Mouse (Mus musculus) cortical plate, adult 2 months (tissue): ENCODE measurements around the gene Itga6. TPM values are rescaled to one million over a fixed set of nuclear protein-coding genes. Genes with fewer than 3 reads are reported as not detected.
A peak's percentile ranks its signal among the peaks of the same experiment; 100 is the strongest.

ENCODE experiments used
- H3K27ac ChIP-seq: fragments of 200-500 bp; 2 replicates; pipeline ENCODE4 v1.5.1; 2012; ENCODE audit warnings: low read length, control low read depth, inconsistent platforms; ENCODE audit not compliant: insufficient read depth
- H3K4me1 ChIP-seq: fragments of 200-500 bp; 2 replicates; pipeline ENCODE4 v1.6.1; 2011; ENCODE audit warnings: low read length; ENCODE audit not compliant: control insufficient read depth, insufficient read depth
- H3K4me3 ChIP-seq: fragments of 200-500 bp; 2 replicates; pipeline ENCODE4 v1.5.1; 2011; ENCODE audit warnings: mild to moderate bottlenecking, low read length, control low read depth; ENCODE audit not compliant: insufficient read depth
- CTCF ChIP-seq: fragments of 200-500 bp; IDR thresholded peaks from 2 replicates; pipeline ENCODE4 v1.5.1; 2011; ENCODE audit warnings: mild to moderate bottlenecking, control low read depth, low read length; ENCODE audit not compliant: insufficient read depth; ENCODE audit errors: extremely low read depth
- POLR2A ChIP-seq: fragments of 200-500 bp; IDR thresholded peaks from 2 replicates; pipeline ENCODE4 v1.6.1; 2011; ENCODE audit warnings: mild to moderate bottlenecking, low read length, control low read depth; ENCODE audit not compliant: insufficient read depth; ENCODE audit errors: extremely low read depth
- polyA plus RNA-seq: library from polyadenylated mRNA; depleted of rRNA; stranded (reverse); fragments of >200 nt; gene quantifications from 2 replicates; pipeline ENCODE4 v1.2.3, GENCODE M21; 2012

Itga6 gene
- polyA plus RNA-seq, 1 experiment: 23.1 TPM

- no peak overlapping the region for H3K4me3 ChIP-seq
- TF ChIP-seq POLR2A: no peak
- TF ChIP-seq CTCF: no peak
- H3K27ac ChIP-seq: no peak overlapping the region
- H3K4me1 ChIP-seq: no peaks in the 10 kb centered on the region
Observed at GRCm38 (mm10) chr2:71810010-71810409, 64.6 kb downstream of the Itga6 start.

GRCm38 (mm10) chr2:71810906-71811305 is 65.5 kb downstream of the Itga6 start:
- TF ChIP-seq CTCF (no peak), POLR2A (no peak)
- no peak overlapping the region for H3K27ac ChIP-seq
- 0 out of 2 replicates have a peak, but pooled peaks cover 2% of the 10 kb centered on the region for H3K4me1 ChIP-seq
- no peak overlapping the region for H3K4me3 ChIP-seq

GRCm38 (mm10) chr2:71812221-71813021 is 67.0 kb downstream of the Itga6 start:
- TF ChIP-seq CTCF (peak; percentile 87), POLR2A (no peak)
- Histone ChIP-seq H3K27ac (no peak overlapping the region), H3K4me3 (no peak overlapping the region), H3K4me1 (0 out of 2 replicates have a peak, but pooled peaks cover 2% of the 10 kb centered on the region)

GRCm38 (mm10) chr2:71813022-71813358 is 67.6 kb downstream of the Itga6 start:
- H3K27ac ChIP-seq: no peak overlapping the region
- H3K4me3 ChIP-seq: no peak overlapping the region
- 0 out of 2 replicates have a peak, but pooled peaks cover 2% of the 10 kb centered on the region for H3K4me1 ChIP-seq
- TF ChIP-seq POLR2A: no peak
- no peak for TF ChIP-seq CTCF

DNA sequence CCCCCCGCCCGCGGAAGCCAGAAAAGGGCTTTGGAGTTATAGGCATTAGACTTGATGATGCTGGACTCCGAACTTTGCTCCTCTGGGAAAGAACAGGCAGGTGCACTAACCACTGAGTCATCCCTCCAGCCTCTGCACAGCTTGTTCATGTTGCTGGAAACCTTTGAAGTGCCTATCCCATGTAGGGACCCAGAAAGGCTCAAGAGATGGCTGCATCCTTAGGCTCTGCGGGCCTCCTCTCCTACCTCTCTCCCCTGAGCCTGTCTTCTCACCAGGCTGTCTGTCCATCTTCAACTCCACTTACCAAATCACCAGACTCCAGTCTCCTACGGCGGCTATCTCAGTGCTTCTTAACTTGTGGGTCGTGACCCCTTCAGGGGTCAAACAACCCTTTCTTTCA is 68.0 kb downstream of the Itga6 start:
- Histone ChIP-seq H3K27ac (peak overlapping the region; percentile 43; the same call in 1 of the 2 replicates), H3K4me1 (0 out of 2 replicates have a peak, but pooled peaks cover 2% of the 10 kb centered on the region), H3K4me3 (no peak overlapping the region)
- no peak for TF ChIP-seq POLR2A
- TF ChIP-seq CTCF: no peak

DNA sequence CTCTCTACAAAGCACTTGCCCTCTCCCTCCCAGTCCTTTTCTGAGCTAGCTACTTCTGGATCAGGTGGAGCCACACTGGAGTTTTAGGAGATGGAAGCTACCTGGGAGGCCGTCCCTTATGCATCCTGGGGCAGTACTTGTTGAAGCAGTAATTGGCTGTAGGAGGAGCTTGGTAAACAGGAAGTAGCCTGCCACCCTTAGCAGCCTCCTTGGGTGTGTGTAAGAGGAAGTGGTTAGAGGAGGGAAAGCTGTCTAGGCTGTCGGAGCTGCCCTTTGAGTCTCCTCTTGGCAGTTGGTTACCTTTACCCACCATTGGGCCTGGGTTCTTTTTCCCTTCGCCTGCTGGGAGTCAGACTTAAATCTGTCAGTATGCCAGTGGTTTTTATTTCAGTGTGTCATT is 68.6 kb downstream of the Itga6 start:
- Histone ChIP-seq H3K4me3 (no peak overlapping the region), H3K27ac (peak overlapping the region; percentile 43; the same call in 1 of the 2 replicates)

GRCm38 (mm10) chr2:71815279-71815678 is 69.9 kb downstream of the Itga6 start:
- Histone ChIP-seq H3K4me1 (0 out of 2 replicates have a peak, but pooled peaks cover 2% of the 10 kb centered on the region), H3K27ac (no peak overlapping the region), H3K4me3 (no peak overlapping the region)
- TF ChIP-seq CTCF (no peak), POLR2A (no peak)

More for the DNA sequence above, 68.6 kb downstream of the Itga6 start:
- H3K4me1 ChIP-seq: 0 out of 2 replicates have a peak, but pooled peaks cover 2% of the 10 kb centered on the region
- TF ChIP-seq CTCF (no peak), POLR2A (no peak)

DNA sequence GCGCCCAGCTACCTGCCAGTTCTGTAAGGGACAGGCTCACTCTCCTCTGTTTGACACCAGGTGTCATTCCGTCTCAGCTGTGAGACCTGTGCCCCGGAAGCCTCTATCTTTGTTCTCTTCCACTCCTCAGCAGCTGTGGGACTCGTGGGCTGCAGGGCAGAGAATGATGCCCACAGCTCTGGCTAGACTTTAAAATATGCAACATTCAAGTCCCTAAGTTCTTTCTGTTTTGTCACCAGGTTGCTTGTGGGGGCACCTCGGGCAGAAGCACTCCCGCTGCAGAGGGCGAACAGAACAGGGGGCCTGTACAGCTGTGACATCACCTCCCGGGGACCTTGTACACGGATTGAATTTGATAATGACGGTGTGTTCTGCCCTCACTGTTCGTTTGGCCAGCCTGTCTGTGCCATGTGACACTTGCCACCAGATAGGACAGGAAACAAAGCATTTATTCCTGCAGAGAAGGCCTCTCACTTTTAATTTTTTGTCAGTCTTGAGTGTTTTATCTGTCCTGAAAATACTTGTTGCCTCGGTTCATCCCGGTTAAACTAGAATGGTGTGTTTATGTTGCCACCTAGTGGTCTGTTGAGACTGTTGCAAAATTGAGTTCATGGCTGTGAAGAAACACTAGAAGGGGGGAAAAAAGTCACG is 71.1 kb downstream of the Itga6 start:
- 0 out of 2 replicates have a peak, but pooled peaks cover 2% of the 10 kb centered on the region for H3K4me1 ChIP-seq
- H3K4me3 ChIP-seq: no peak overlapping the region
- TF ChIP-seq CTCF: peak; percentile 52; the same call in 1 of the 2 replicates
- no peak for TF ChIP-seq POLR2A
- no peak overlapping the region for H3K27ac ChIP-seq

DNA sequence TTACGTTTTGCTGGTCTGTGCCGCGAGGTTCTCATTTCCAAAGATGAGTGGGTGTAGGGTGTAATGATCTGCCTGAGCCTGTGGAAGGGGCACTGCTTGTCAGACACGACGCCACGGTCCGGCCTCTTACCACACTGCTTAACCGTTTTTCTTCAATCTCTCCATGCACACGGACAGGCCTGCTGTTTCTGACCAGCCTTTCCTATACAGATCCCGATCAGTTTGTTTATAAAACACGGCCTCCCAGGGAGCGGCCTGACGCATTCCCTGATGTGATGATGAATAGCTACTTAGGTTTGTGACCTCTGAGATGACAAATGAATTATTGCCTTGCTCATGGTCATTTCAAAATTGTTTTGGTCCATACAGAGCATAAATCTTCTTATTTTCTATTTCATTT is 78.7 kb downstream of the Itga6 start:
- Histone ChIP-seq H3K27ac (no peak overlapping the region), H3K4me3 (no peak overlapping the region), H3K4me1 (no peaks in the 10 kb centered on the region)
- TF ChIP-seq CTCF: no peak
- TF ChIP-seq POLR2A: no peak
